Mouse (Mus musculus) liver, postnatal 0 days (tissue): ENCODE data around the gene Cntnap4.

ENCODE experiments used
- CTCF ChIP-seq: sonication (generic); IDR thresholded peaks from 2 replicates; pipeline ENCODE4 v1.5.1; 2016; ENCODE audit warnings: antibody characterized with exemption, low read depth
- EP300 ChIP-seq: IDR thresholded peaks from 2 replicates; pipeline ENCODE4 v1.6.1; 2016; ENCODE audit warnings: antibody characterized with exemption, low read depth, mild to moderate bottlenecking

DNA sequence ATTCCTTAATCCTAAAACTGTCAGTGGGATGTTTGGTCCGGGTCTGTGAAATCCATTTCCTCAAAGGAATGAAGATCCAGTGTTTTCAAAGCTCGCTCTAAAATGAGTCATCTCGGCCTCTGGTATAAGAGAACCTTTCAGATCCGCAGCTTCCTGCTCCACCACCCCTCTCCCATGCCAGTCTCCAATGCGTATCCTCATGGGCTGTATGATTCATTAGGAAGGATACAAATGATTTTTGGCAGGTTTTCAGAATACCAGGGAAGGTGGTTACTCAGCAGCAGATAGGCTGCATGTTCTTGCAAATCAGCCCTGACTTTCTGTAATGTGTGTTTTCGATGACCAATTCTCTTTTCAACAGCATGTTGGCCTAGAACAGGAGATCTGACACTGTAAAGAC is 40.3 kb downstream of the Cntnap4 start:
- TF ChIP-seq EP300 (no peak), CTCF (no peak)
